Mouse (Mus musculus) bone marrow, adult 2 months (tissue): ENCODE measurements at regions not wholly inside any gene's neighbourhood (a gene's known extent, or its start where the extent isn't known, plus 50 kb on each side); places are given as distances from the start of the nearest gene placed in this dataset.
"Not testable (repeated sequence)": the region's sequence is repeated elsewhere in the genome, so short reads cannot be mapped to it uniquely, and the experiment has no call there.

Experiments used
- H3K27ac ChIP-seq: fragments of 200-500 bp; 2 replicates; pipeline ENCODE4 v1.5.1; 2012; ENCODE audit warnings: low read depth, mild to moderate bottlenecking, control low read depth, inconsistent platforms, low read length; ENCODE audit not compliant: control insufficient read depth, poor library complexity, insufficient read depth
- H3K4me1 ChIP-seq: fragments of 200-500 bp; 2 replicates; pipeline ENCODE4 v1.6.1; 2011; ENCODE audit warnings: low read length; ENCODE audit not compliant: control insufficient read depth, insufficient read depth
- H3K4me3 ChIP-seq: fragments of 200-500 bp; replicated peaks from 2 replicates; pipeline ENCODE3; 2011; ENCODE audit warnings: mild to moderate bottlenecking, low read depth, low read length, control low read depth; ENCODE audit not compliant: control insufficient read depth
- CTCF ChIP-seq: fragments of 200-500 bp; IDR thresholded peaks from 2 replicates; pipeline ENCODE4 v1.5.1; 2011; ENCODE audit warnings: low read length, control low read depth; ENCODE audit not compliant: control insufficient read depth, insufficient read depth
- POLR2A ChIP-seq: fragments of 200-500 bp; IDR thresholded peaks from 2 replicates; pipeline ENCODE4 v1.6.1; 2011; ENCODE audit warnings: low read depth, mild to moderate bottlenecking, control low read depth, low read length, borderline replicate concordance; ENCODE audit not compliant: control insufficient read depth
- WGBS: fragments of 180-500 bp; shearing (Covaris S2); methylation state at CpG from one replicate; pipeline ENCODE4 v1.1.7; 2018; 5-methylcytosine and 5-hydroxymethylcytosine counted together

GRCm38 (mm10) chr6:81808712-81809111 is 114.8 kb upstream of the Gcfc2 start:
- Histone ChIP-seq H3K4me3 (no peak overlapping the region), H3K4me1 (no peaks in the 10 kb centered on the region), H3K27ac (no peak overlapping the region)
- TF ChIP-seq POLR2A, result no peak
- TF ChIP-seq CTCF, result no peak
- 81% methylated on average over 13 of the region's 13 CpGs for WGBS

- H3K4me3 ChIP-seq, result no peak overlapping the region
- no peak overlapping the region for H3K27ac ChIP-seq
- H3K4me1 ChIP-seq, result peaks cover 3% of the 10 kb centered on the region
- TF ChIP-seq POLR2A (no peak), CTCF (no peak)
- 79% methylated on average over 8 of the region's 8 CpGs for WGBS
Observed at GRCm38 (mm10) chr6:81815248-81815961, 108.1 kb upstream of the Gcfc2 start.

GRCm38 (mm10) chr6:81815962-81816338 is 107.5 kb upstream of the Gcfc2 start:
- WGBS, result 81% methylated on average over 7 of the region's 7 CpGs
- H3K27ac ChIP-seq, result no peak overlapping the region; the same call in 1 of the 2 replicates
- no peak for TF ChIP-seq POLR2A
- TF ChIP-seq CTCF, result no peak
- peaks cover 3% of the 10 kb centered on the region for H3K4me1 ChIP-seq
- H3K4me3 ChIP-seq, result no peak overlapping the region

GRCm38 (mm10) chr6:81817050-81817827 is 106.2 kb upstream of the Gcfc2 start:
- TF ChIP-seq POLR2A (no peak), CTCF (no peak)
- H3K4me1 ChIP-seq, result peaks cover 3% of the 10 kb centered on the region
- H3K4me3 ChIP-seq, result no peak overlapping the region
- 63% methylated on average over 9 of the region's 9 CpGs for WGBS
- H3K27ac ChIP-seq, result no peak overlapping the region

- TF ChIP-seq CTCF (no peak), POLR2A (no peak)
- Histone ChIP-seq H3K27ac (no peak overlapping the region), H3K4me1 (peaks cover 3% of the 10 kb centered on the region), H3K4me3 (peak overlapping the region; percentile 1)
- WGBS, result 89% methylated on average over 10 of the region's 10 CpGs
Observed at GRCm38 (mm10) chr6:81818573-81818972, 104.9 kb upstream of the Gcfc2 start.

- WGBS, result 88% methylated on average over 5 of the region's 5 CpGs
- Histone ChIP-seq H3K4me3 (no peak overlapping the region), H3K27ac (no peak overlapping the region), H3K4me1 (peaks cover 3% of the 10 kb centered on the region)
- TF ChIP-seq CTCF (no peak), POLR2A (no peak)
Observed at GRCm38 (mm10) chr6:81820078-81820477, 103.4 kb upstream of the Gcfc2 start.

GRCm38 (mm10) chr6:81839474-81840153 is 83.9 kb upstream of the Gcfc2 start:
- no peaks in the 10 kb centered on the region for H3K4me1 ChIP-seq
- no peak overlapping the region for H3K27ac ChIP-seq
- no peak overlapping the region for H3K4me3 ChIP-seq
- 41% methylated on average over 11 of the region's 11 CpGs for WGBS
- TF ChIP-seq CTCF (no peak), POLR2A (no peak)

- 83% methylated on average over 13 of the region's 13 CpGs for WGBS
- not testable (repeated sequence) for H3K4me3 ChIP-seq, H3K4me1 ChIP-seq, H3K27ac ChIP-seq
Observed at GRCm38 (mm10) chr6:81868207-81868606, 55.3 kb upstream of the Gcfc2 start.
